Mouse (Mus musculus) forebrain, embryonic 12.5 days (tissue): ENCODE measurements around the gene Dgkg. TPM values are rescaled to one million over a fixed set of nuclear protein-coding genes. Genes with fewer than 3 reads are reported as not detected.

Experiments
- ATAC-seq: fragments of 200-750 bp; cut with Nextera tagmentation; 2 replicates; pipeline ENCODE4 v1.8.0; 2017; ENCODE audit warnings: moderate TSS enrichment; ENCODE audit not compliant: low FRiP score
- H3K27ac ChIP-seq: fragments of 300-500 bp; sonication (generic); 2 replicates; pipeline ENCODE4 v1.5.1; 2016; ENCODE audit warnings: mild to moderate bottlenecking
- H3K27me3 ChIP-seq: fragments of 300-500 bp; sonication (generic); 2 replicates; pipeline ENCODE4 v1.6.1; 2016; ENCODE audit warnings: mild to moderate bottlenecking
- H3K36me3 ChIP-seq: fragments of 300-500 bp; sonication (generic); replicated peaks from 2 replicates; pipeline ENCODE4 v1.6.1; 2016; ENCODE audit warnings: mild to moderate bottlenecking
- H3K4me1 ChIP-seq: fragments of 300-500 bp; sonication (generic); 2 replicates; pipeline ENCODE4 v1.6.1; 2016
- H3K4me2 ChIP-seq: fragments of 300-500 bp; sonication (generic); 2 replicates; pipeline ENCODE4 v1.6.1; 2016; ENCODE audit warnings: mild to moderate bottlenecking, moderate library complexity
- H3K4me3 ChIP-seq: fragments of 300-500 bp; sonication (generic); replicated peaks from 2 replicates; pipeline ENCODE4 v1.5.1; 2016; ENCODE audit warnings: mild to moderate bottlenecking
- H3K9ac ChIP-seq: fragments of 300-500 bp; sonication (generic); 2 replicates; pipeline ENCODE4 v1.6.1; 2016; ENCODE audit warnings: mild to moderate bottlenecking
- H3K9me3 ChIP-seq: fragments of 300-500 bp; sonication (generic); 2 replicates; pipeline ENCODE4 v1.6.1; 2016
- WGBS: fragments of 180-500 bp; shearing (Covaris S2); methylation state at CpG from one replicate; pipeline ENCODE4 v1.1.7; 2016; 5-methylcytosine and 5-hydroxymethylcytosine counted together
- polyA plus RNA-seq: library from polyadenylated mRNA; unstranded; fragments of >200 nt; fragmentation: Nextera tagmentation; extraction: Ambion mirVana; gene quantifications from 2 replicates; pipeline ENCODE4 v1.2.1, GENCODE M21; 2016

Gene Dgkg
- polyA plus RNA-seq, 1 experiment from 2014 or later = 0.17 TPM

DNA sequence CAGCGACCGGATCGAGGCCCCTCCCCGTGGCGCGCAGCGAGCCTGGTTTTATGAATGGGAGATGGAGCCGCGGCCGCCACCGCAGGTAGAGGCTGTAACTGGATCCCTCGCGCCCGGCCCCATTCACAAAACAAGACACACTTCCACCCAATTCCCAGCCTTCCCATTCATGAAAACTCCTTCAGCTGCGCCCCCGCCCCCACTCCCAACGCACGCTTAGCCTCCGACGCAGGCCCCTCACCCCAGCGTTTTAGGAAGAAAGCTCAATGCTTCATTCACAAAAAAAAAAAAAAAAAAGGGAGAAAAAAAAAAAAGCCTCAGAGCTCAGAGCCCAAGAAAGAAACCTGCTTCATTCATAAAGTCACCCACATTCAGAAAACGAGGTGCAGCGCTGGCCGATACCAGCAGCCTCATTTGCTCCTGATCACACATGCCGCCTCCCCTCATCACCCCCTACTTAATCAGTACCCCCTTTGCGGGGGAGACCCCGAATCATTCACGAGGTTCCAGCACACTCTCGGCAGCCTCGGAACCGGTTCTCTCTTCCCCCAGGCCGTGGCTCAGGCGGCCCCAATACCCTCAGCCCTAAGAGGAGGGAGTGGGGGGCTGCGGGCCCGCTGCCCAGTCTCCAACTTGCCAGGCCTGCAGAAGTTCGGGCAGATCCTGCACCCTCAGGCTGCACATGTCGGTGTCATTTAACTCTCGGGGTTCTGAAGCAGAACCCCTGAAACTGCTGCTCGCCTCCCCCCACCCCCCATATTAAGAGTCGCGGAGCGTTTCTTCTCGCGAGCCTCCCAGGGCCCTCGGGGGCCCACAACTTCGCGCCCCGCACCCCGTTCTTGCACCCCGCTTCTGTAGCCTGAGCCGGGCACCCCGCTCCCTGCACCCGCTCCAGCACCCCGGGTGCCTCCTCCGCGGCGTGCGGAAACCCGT lies 218.3 kb downstream of the Dgkg start:
- Histone ChIP-seq H3K4me1 (peaks cover 38% of the 10 kb centered on the region), H3K4me3 (peak overlapping the region; percentile 71), H3K4me2 (peak overlapping the region; percentile 98), H3K36me3 (no peaks in the 10 kb centered on the region), H3K27ac (peak overlapping the region; percentile 59), H3K9me3 (no peaks in the 10 kb centered on the region), H3K27me3 (peaks cover 80% of the 10 kb centered on the region), H3K9ac (peak overlapping the region; percentile 62)
- ATAC-seq = peak; percentile 43
- WGBS = under 1% methylated on average over 58 of the region's 59 CpGs

GRCm38 (mm10) chr16:22436106-22436505 lies 220.9 kb downstream of the Dgkg start:
- H3K4me1 ChIP-seq = peaks cover 31% of the 10 kb centered on the region
- WGBS = 51% methylated on average over 6 of the region's 6 CpGs

GRCm38 (mm10) chr16:22434530-22434929 lies 222.5 kb downstream of the Dgkg start:
- no peaks in the 10 kb centered on the region for H3K36me3 ChIP-seq
- H3K9ac ChIP-seq = no peak overlapping the region
- no peak overlapping the region for H3K4me3 ChIP-seq
- no peak overlapping the region for H3K27ac ChIP-seq
- H3K9me3 ChIP-seq = no peaks in the 10 kb centered on the region
- 36% methylated on average over 5 of the region's 5 CpGs for WGBS
- ATAC-seq = no peak
- H3K27me3 ChIP-seq = peaks cover 76% of the 10 kb centered on the region
- no peak overlapping the region for H3K4me2 ChIP-seq
- H3K4me1 ChIP-seq = peaks cover 33% of the 10 kb centered on the region

More at GRCm38 (mm10) chr16:22436106-22436505, 220.9 kb downstream of the Dgkg start:
- peaks cover 71% of the 10 kb centered on the region for H3K27me3 ChIP-seq
- no peak overlapping the region for H3K27ac ChIP-seq
- H3K4me3 ChIP-seq = no peak overlapping the region
- no peak for ATAC-seq
- no peaks in the 10 kb centered on the region for H3K9me3 ChIP-seq
- no peak overlapping the region for H3K4me2 ChIP-seq
- no peak overlapping the region for H3K9ac ChIP-seq
- H3K36me3 ChIP-seq = no peaks in the 10 kb centered on the region

GRCm38 (mm10) chr16:22433944-22434343 lies 223.1 kb downstream of the Dgkg start:
- peaks cover 36% of the 10 kb centered on the region for H3K4me1 ChIP-seq
- H3K4me3 ChIP-seq = no peak overlapping the region
- peak overlapping the region; percentile 26; the same call in 1 of the 2 replicates for H3K4me2 ChIP-seq
- H3K9ac ChIP-seq = no peak overlapping the region
- H3K27me3 ChIP-seq = peaks cover 82% of the 10 kb centered on the region
- 7% methylated on average over 12 of the region's 12 CpGs for WGBS
- no peaks in the 10 kb centered on the region for H3K9me3 ChIP-seq
- no peak overlapping the region for H3K27ac ChIP-seq
- no peaks in the 10 kb centered on the region for H3K36me3 ChIP-seq
- ATAC-seq = no peak

DNA sequence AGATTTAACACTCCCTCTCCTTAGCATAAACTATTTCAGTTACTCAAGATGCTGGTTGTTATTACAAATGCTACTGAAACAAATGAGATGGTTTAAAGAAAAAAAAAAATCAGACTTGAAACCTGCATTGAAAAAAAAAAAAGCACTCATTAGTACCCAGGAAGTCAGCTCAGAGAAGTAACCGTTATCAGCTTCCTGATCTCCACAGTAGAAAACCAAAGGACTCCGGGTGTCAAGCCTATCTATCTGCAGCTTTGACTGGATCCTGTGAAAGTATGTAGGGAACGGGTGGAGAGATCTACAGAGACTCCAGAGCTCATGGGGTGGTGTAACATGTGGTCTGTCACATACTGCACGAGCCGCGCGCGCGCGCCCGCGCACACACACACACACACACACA lies 225.2 kb downstream of the Dgkg start:
- Histone ChIP-seq H3K27me3 (peaks cover 79% of the 10 kb centered on the region), H3K9ac (no peak overlapping the region), H3K4me2 (no peak overlapping the region), H3K4me3 (no peak overlapping the region), H3K36me3 (no peaks in the 10 kb centered on the region), H3K4me1 (peaks cover 40% of the 10 kb centered on the region), H3K27ac (no peak overlapping the region), H3K9me3 (no peaks in the 10 kb centered on the region)
- no peak for ATAC-seq
- WGBS = 90% methylated on average over 12 of the region's 12 CpGs

- 78% methylated on average over 2 of the region's 2 CpGs for WGBS
- no peaks in the 10 kb centered on the region for H3K9me3 ChIP-seq
- no peak overlapping the region for H3K4me3 ChIP-seq
- H3K4me1 ChIP-seq = peaks cover 40% of the 10 kb centered on the region
- peaks cover 76% of the 10 kb centered on the region for H3K27me3 ChIP-seq
- no peak for ATAC-seq
- no peaks in the 10 kb centered on the region for H3K36me3 ChIP-seq
- no peak overlapping the region for H3K4me2 ChIP-seq
- H3K27ac ChIP-seq = no peak overlapping the region
- H3K9ac ChIP-seq = no peak overlapping the region
Measured at GRCm38 (mm10) chr16:22431335-22431734, 225.7 kb downstream of the Dgkg start.

DNA sequence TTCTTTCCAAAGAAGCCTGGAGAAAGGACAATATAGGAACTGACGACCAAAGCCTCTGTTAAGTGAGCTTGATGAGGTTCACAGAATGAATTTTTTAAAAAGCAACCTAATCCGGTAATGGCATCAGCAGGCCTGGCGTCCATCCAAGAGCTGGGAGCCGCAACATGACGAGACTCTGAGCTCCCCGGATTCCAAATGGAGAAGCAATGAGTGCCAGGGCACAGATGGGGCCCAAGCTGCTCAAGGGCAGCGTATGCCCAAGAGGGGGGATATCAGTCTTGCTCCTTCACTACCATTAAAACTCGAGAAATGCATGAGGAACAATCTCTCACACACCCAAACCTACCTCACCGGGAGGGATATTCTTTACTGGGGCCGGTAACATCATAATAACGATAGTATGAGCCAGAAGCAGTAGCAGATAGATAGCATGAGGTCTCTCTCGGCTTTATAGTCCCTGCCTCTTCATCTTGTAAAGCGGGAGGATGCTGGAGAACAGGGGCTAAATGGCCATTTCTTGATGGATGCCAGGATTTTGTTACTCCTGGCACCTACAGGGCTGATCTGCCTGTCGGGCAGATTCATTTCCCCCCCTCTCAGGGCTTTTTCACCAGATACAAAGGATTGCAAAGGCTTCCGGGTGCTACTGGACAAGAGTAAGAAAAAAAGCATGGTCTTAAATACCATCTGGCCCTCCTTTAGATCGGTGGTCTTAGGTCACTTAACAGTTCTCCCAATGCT lies 226.6 kb downstream of the Dgkg start:
- Histone ChIP-seq H3K9me3 (no peaks in the 10 kb centered on the region), H3K9ac (0 out of 2 replicates have a peak overlapping the region, but pooled peaks have one; percentile 12), H3K4me1 (peaks cover 40% of the 10 kb centered on the region), H3K36me3 (no peaks in the 10 kb centered on the region), H3K4me2 (peak overlapping the region; percentile 32), H3K27ac (peak overlapping the region; percentile 53), H3K27me3 (peaks cover 68% of the 10 kb centered on the region), H3K4me3 (no peak overlapping the region)
- no peak for ATAC-seq
- WGBS = 50% methylated on average over 16 of the region's 16 CpGs

GRCm38 (mm10) chr16:22429377-22429776 lies 227.6 kb downstream of the Dgkg start:
- peaks cover 36% of the 10 kb centered on the region for H3K4me1 ChIP-seq
- H3K27ac ChIP-seq = peak overlapping the region; percentile 51; the same call in 1 of the 2 replicates
- no peaks in the 10 kb centered on the region for H3K9me3 ChIP-seq
- H3K4me2 ChIP-seq = peak overlapping the region; percentile 42
- H3K36me3 ChIP-seq = no peaks in the 10 kb centered on the region
- peaks cover 61% of the 10 kb centered on the region for H3K27me3 ChIP-seq
- H3K4me3 ChIP-seq = peak overlapping the region; percentile 10; the same call in 1 of the 2 replicates
- 3% methylated on average over 8 of the region's 8 CpGs for WGBS
- no peak for ATAC-seq
- no peak overlapping the region for H3K9ac ChIP-seq

DNA sequence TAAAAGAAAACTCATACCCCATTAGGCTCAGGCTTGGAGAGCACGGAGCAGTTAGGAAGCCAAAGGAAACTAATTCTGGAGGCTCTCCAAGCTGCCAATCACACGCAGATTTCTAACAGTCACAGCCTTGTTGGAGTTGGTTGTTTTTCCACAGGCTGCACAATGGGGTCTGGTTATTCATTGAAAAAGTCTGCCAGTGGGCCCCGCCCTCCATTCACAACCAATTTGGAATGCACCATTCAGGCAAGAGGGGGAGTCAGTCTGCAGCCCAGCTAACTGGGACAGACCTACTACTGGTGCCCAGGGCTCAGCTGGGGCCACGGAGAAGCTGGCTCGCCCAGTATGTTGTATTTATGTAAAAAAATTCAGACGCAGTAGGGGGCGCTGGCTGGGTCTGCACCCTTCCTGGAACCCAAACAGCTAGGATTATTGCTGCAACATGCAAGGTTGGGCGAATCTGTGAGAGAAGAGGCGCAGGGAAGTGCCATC lies 228.1 kb downstream of the Dgkg start:
- Histone ChIP-seq H3K9ac (no peak overlapping the region), H3K9me3 (no peaks in the 10 kb centered on the region), H3K27me3 (peaks cover 57% of the 10 kb centered on the region), H3K4me2 (peak overlapping the region; percentile 42), H3K36me3 (no peaks in the 10 kb centered on the region), H3K4me3 (0 out of 2 replicates have a peak overlapping the region, but pooled peaks have one; percentile 10), H3K27ac (peak overlapping the region; percentile 51; the same call in 1 of the 2 replicates), H3K4me1 (peaks cover 31% of the 10 kb centered on the region)
- peak; percentile 93 for ATAC-seq
- under 1% methylated on average over 9 of the region's 9 CpGs for WGBS

- H3K27me3 ChIP-seq = peaks cover 38% of the 10 kb centered on the region
- no peaks in the 10 kb centered on the region for H3K36me3 ChIP-seq
- H3K4me3 ChIP-seq = no peak overlapping the region
- H3K4me2 ChIP-seq = no peak overlapping the region
- WGBS = 84% methylated on average over 7 of the region's 7 CpGs
- no peak for ATAC-seq
- no peaks in the 10 kb centered on the region for H3K9me3 ChIP-seq
- no peak overlapping the region for H3K27ac ChIP-seq
- peaks cover 26% of the 10 kb centered on the region for H3K4me1 ChIP-seq
- no peak overlapping the region for H3K9ac ChIP-seq
Measured at GRCm38 (mm10) chr16:22426866-22427265, 230.2 kb downstream of the Dgkg start.

GRCm38 (mm10) chr16:22422256-22422655 lies 234.8 kb downstream of the Dgkg start:
- no peak overlapping the region for H3K4me3 ChIP-seq
- no peak overlapping the region for H3K9ac ChIP-seq
- H3K36me3 ChIP-seq = no peaks in the 10 kb centered on the region
- H3K27me3 ChIP-seq = peaks cover 8% of the 10 kb centered on the region
- H3K27ac ChIP-seq = no peak overlapping the region
- no peak for ATAC-seq
- H3K9me3 ChIP-seq = no peaks in the 10 kb centered on the region
- H3K4me1 ChIP-seq = no peaks in the 10 kb centered on the region
- no peak overlapping the region for H3K4me2 ChIP-seq
- WGBS = 80% methylated on average over 5 of the region's 5 CpGs
